Mouse (Mus musculus): ENCODE measurements around the gene Rfx4.

The Rfx4 gene

GRCm38 (mm10) chr10:84758483-84759431 is 2.9 kb downstream of the Rfx4 start:
- no peak for DNase-seq (ENCODE audit: low spot score)

- no peak for DNase-seq (ENCODE audit: low spot score)
Observed at GRCm38 (mm10) chr10:84759511-84760117, 3.8 kb downstream of the Rfx4 start.

GRCm38 (mm10) chr10:84760118-84761111 is 4.6 kb downstream of the Rfx4 start:
- DNase-seq (ENCODE audit: low spot score): no peak

- DNase-seq (ENCODE audit: low spot score): no peak
Observed at GRCm38 (mm10) chr10:84768766-84769165, 12.9 kb downstream of the Rfx4 start.

GRCm38 (mm10) chr10:84772380-84773130 is 16.7 kb downstream of the Rfx4 start:
- DNase-seq (ENCODE audit: low spot score): no peak

- no peak for DNase-seq (ENCODE audit: low spot score)
Observed at GRCm38 (mm10) chr10:84773889-84774288, 18.0 kb downstream of the Rfx4 start.

GRCm38 (mm10) chr10:84774573-84774972 is 18.7 kb downstream of the Rfx4 start:
- no peak for DNase-seq (ENCODE audit: low spot score)

GRCm38 (mm10) chr10:84777109-84777508 is 21.2 kb downstream of the Rfx4 start:
- no peak for DNase-seq (ENCODE audit: low spot score)

- DNase-seq (ENCODE audit: low spot score): no peak
Observed at GRCm38 (mm10) chr10:84777974-84778373, 22.1 kb downstream of the Rfx4 start.

- no peak for DNase-seq (ENCODE audit: low spot score)
Observed at GRCm38 (mm10) chr10:84780828-84781227, 25.0 kb downstream of the Rfx4 start.

- DNase-seq (ENCODE audit: low spot score): no peak
Observed at GRCm38 (mm10) chr10:84785339-84785738, 29.5 kb downstream of the Rfx4 start.

- no peak for DNase-seq (ENCODE audit: low spot score)
Observed at GRCm38 (mm10) chr10:84790323-84790722, 34.5 kb downstream of the Rfx4 start.

- no peak for DNase-seq (ENCODE audit: low spot score)
Observed at GRCm38 (mm10) chr10:84791181-84791580, 35.3 kb downstream of the Rfx4 start.

GRCm38 (mm10) chr10:84801521-84801920 is 45.7 kb downstream of the Rfx4 start:
- DNase-seq (ENCODE audit: low spot score): peak; percentile 27

GRCm38 (mm10) chr10:84803216-84803844 is 47.5 kb downstream of the Rfx4 start:
- DNase-seq (ENCODE audit: low spot score): no peak

- DNase-seq (ENCODE audit: low spot score): no peak
Observed at GRCm38 (mm10) chr10:84805576-84805975, 49.7 kb downstream of the Rfx4 start.

GRCm38 (mm10) chr10:84807206-84807605 is 51.3 kb downstream of the Rfx4 start:
- DNase-seq (ENCODE audit: low spot score): no peak

- no peak for DNase-seq (ENCODE audit: low spot score)
Observed at GRCm38 (mm10) chr10:84810030-84810849, 54.4 kb downstream of the Rfx4 start.

GRCm38 (mm10) chr10:84811171-84811912 is 55.5 kb downstream of the Rfx4 start:
- no peak for DNase-seq (ENCODE audit: low spot score)
